Comparison of ENCODE assay signal across 9 mouse cellular contexts in genomic region chr9:70048751-70049415, GRCm38 (mm10). TPM values are rescaled to one million over a fixed set of nuclear protein-coding genes. Genes with fewer than 3 reads are reported as not detected.
DNase-seq lines count a peak whose midpoint lies in the region; ATAC-seq lines count a peak whose summit lies in the region.
"Had no signal": no experiment of that assay in that cellular context is flagged by ENCODE, and none has a peak within 500 bp of the region (broad histone marks: within the 10 kb centered on the region; RNA-seq: fewer than 3 reads in every experiment).

No protein-coding gene starts in this region.

- WGBS in heart, embryonic 13.5 days, result 53% methylated on average over 6 of the region's 6 CpGs
- WGBS in limb, embryonic 13.5 days, result 59% methylated on average over 6 of the region's 6 CpGs

- ATAC-seq in heart, embryonic 13.5 days (ENCODE audit: extremely low read depth, insufficient number of reproducible peaks, low FRiP score, low TSS enrichment), result no peak
- ATAC-seq in limb, embryonic 13.5 days (ENCODE audit: low FRiP score, low read depth), result peak; percentile 32; the same call in 1 of the 2 replicates
- no peak for ATAC-seq in erythroblast, adult 5-6 weeks (replicated peaks; ENCODE audit: low FRiP score, poor library complexity, severe bottlenecking)
- ATAC-seq: hindbrain, embryonic 16.5 days had no signal

- H3K27ac ChIP-seq in heart, embryonic 13.5 days (replicated peaks), result peak overlapping the region; percentile 68
- H3K27ac ChIP-seq in limb, embryonic 13.5 days, result peak overlapping the region; percentile 52

- H3K9me3 ChIP-seq in heart, embryonic 13.5 days, result no peaks in the 10 kb centered on the region
- H3K9me3 ChIP-seq in limb, embryonic 13.5 days, result no peaks in the 10 kb centered on the region

- no peaks in the 10 kb centered on the region for H3K36me3 ChIP-seq in heart, embryonic 13.5 days
- H3K36me3 ChIP-seq in limb, embryonic 13.5 days, result no peaks in the 10 kb centered on the region

- H3K4me3 ChIP-seq in heart, embryonic 13.5 days, result no peak overlapping the region
- no peak overlapping the region for H3K4me3 ChIP-seq in limb, embryonic 13.5 days
- H3K4me3 ChIP-seq: megakaryocyte, embryonic 14.5 days had no signal

- H3K27me3 ChIP-seq in heart, embryonic 13.5 days (replicated peaks), result no peaks in the 10 kb centered on the region
- no peaks in the 10 kb centered on the region for H3K27me3 ChIP-seq in limb, embryonic 13.5 days

- H3K9ac ChIP-seq in heart, embryonic 13.5 days, result peak overlapping the region; percentile 19; the same call in 1 of the 2 replicates
- no peak overlapping the region for H3K9ac ChIP-seq in limb, embryonic 13.5 days

- DNase-seq in ES-CJ7 (ENCODE audit: low read depth, low spot score) (peak; percentile 30), ZHBTc4 (ENCODE audit: low read depth, low spot score) (peak; percentile 18)
- no peak for DNase-seq in cerebellum, postnatal 36 days
- DNase-seq in cerebellum, adult 18-20 months, result no peak

- H3K4me2 ChIP-seq in heart, embryonic 13.5 days, result no peak overlapping the region
- H3K4me2 ChIP-seq in limb, embryonic 13.5 days (replicated peaks), result no peak overlapping the region

- H3K4me1 ChIP-seq in heart, embryonic 13.5 days, result peaks cover 27% of the 10 kb centered on the region
- peaks cover 33% of the 10 kb centered on the region for H3K4me1 ChIP-seq in limb, embryonic 13.5 days

RNA-seq across cellular contexts. Expression of gene Gcnt3, which starts 11.0 kb away (rescaled TPM):
- not detected in 2 replicates for polyA plus RNA-seq in heart, embryonic 13.5 days (2015; fragmentation: Nextera tagmentation; extraction: Ambion mirVana)
- polyA plus RNA-seq in limb, embryonic 13.5 days (2015; fragmentation: Nextera tagmentation; extraction: Ambion mirVana), result 0.03 TPM in 1 of 2 replicates, not detected in the other
- not detected in 2 replicates for total RNA-seq in erythroblast, adult 5-6 weeks (2015; ENCODE audit: low replicate concordance)
- total RNA-seq in erythroblast, adult 5-6 weeks (2017; ENCODE audit: low replicate concordance), result not detected in 2 replicates
- polyA plus RNA-seq: hindbrain, embryonic 16.5 days had no signal

RNA-seq across cellular contexts. Expression of gene Gtf2a2, which starts 36.5 kb away (rescaled TPM):
- 150 and 170 TPM in 2 replicates for polyA plus RNA-seq in heart, embryonic 13.5 days (2015; fragmentation: Nextera tagmentation; extraction: Ambion mirVana)
- polyA plus RNA-seq in limb, embryonic 13.5 days (2015; fragmentation: Nextera tagmentation; extraction: Ambion mirVana), result 206 and 213 TPM in 2 replicates
- total RNA-seq in erythroblast, adult 5-6 weeks (2015; ENCODE audit: low replicate concordance), result 13.8 and 41.4 TPM in 2 replicates
- 28.5 and 58.0 TPM in 2 replicates for total RNA-seq in erythroblast, adult 5-6 weeks (2017; ENCODE audit: low replicate concordance)

RNA-seq across cellular contexts. Expression of gene Bnip2, which starts 59.6 kb away (rescaled TPM):
- polyA plus RNA-seq in heart, embryonic 13.5 days (2015; fragmentation: Nextera tagmentation; extraction: Ambion mirVana), result 99.8 and 114 TPM in 2 replicates
- 103 and 111 TPM in 2 replicates for polyA plus RNA-seq in limb, embryonic 13.5 days (2015; fragmentation: Nextera tagmentation; extraction: Ambion mirVana)
- 28.0 and 34.2 TPM in 2 replicates for total RNA-seq in erythroblast, adult 5-6 weeks (2015; ENCODE audit: low replicate concordance)
- 35.2 and 43.2 TPM in 2 replicates for total RNA-seq in erythroblast, adult 5-6 weeks (2017; ENCODE audit: low replicate concordance)

Comparison
In these comparisons a context has a peak if more than half of its experiments do, and no peak if none do; other contexts are left out.
1. DNase-seq: peak in ES-CJ7 (single experiment) and ZHBTc4 (single experiment); none in cerebellum, postnatal 36 days (0 of 2) and cerebellum, adult 18-20 months (0 of 2).